Mouse (Mus musculus): Measurements from ENCODE around the gene H2-Eb1. TPM values are rescaled to one million over a fixed set of nuclear protein-coding genes. Genes with fewer than 3 reads are reported as not detected.
A peak's percentile ranks its signal among the peaks of the same experiment; 100 is the strongest.

Gene H2-Eb1
- total and polyA plus RNA-seq, 3 experiments: 28.9 to 74.4 (median 36.5) TPM

- H3K79me2 ChIP-seq (replicated peaks; ENCODE audit: control insufficient read depth, insufficient read depth, low read length): no peaks in the 10 kb centered on the region
- H3K27me3 ChIP-seq (ENCODE audit: control insufficient read depth, insufficient read depth, low read length): peaks cover 1% of the 10 kb centered on the region
- no peak overlapping the region for H3K4me3 ChIP-seq
- DNase-seq: no peak
- H3K4me1 ChIP-seq (ENCODE audit: control insufficient read depth, insufficient read depth, low read length): no peaks in the 10 kb centered on the region
- H3K36me3 ChIP-seq (ENCODE audit: control insufficient read depth, insufficient read depth, low read length): no peaks in the 10 kb centered on the region
- H3K27ac ChIP-seq: no peak overlapping the region
- 68% methylated on average over 3 of the region's 3 CpGs for WGBS
- H3K9ac ChIP-seq (ENCODE audit: low read depth, low read length): no peak overlapping the region
- TF ChIP-seq EP300 (IDR thresholded peaks at IDR 0.05; ENCODE audit: insufficient read depth, low read depth, low read length) (no peak), POLR2A (IDR thresholded peaks at IDR 0.05; ENCODE audit: insufficient read depth, low read depth, low read length) (no peak), CTCF (IDR thresholded peaks at IDR 0.05) (0 out of 2 replicates have a peak, but pooled peaks have one; percentile 5)
- intact Hi-C loops (cut with DNase I): no loop called here
Observed at GRCm38 (mm10) chr17:34363676-34364310, 58.1 kb downstream of the H2-Eb1 start.

- H3K79me2 ChIP-seq (replicated peaks; ENCODE audit: control insufficient read depth, insufficient read depth, low read length): no peaks in the 10 kb centered on the region
- no peak overlapping the region for H3K27ac ChIP-seq
- peak in 1 of 2 experiments; percentile 34 for DNase-seq
- intact Hi-C loops (cut with DNase I): no loop called here
- H3K4me1 ChIP-seq (ENCODE audit: control insufficient read depth, insufficient read depth, low read length): no peaks in the 10 kb centered on the region
- 61% methylated on average over 10 of the region's 10 CpGs for WGBS
- H3K9ac ChIP-seq (ENCODE audit: low read depth, low read length): no peak overlapping the region
- no peaks in the 10 kb centered on the region; the same call in 1 of the 2 replicates for H3K27me3 ChIP-seq (ENCODE audit: control insufficient read depth, insufficient read depth, low read length)
- no peaks in the 10 kb centered on the region for H3K36me3 ChIP-seq (ENCODE audit: control insufficient read depth, insufficient read depth, low read length)
- TF ChIP-seq POLR2A (IDR thresholded peaks at IDR 0.05; ENCODE audit: insufficient read depth, low read depth, low read length) (no peak), EP300 (IDR thresholded peaks at IDR 0.05; ENCODE audit: insufficient read depth, low read depth, low read length) (no peak), CTCF (IDR thresholded peaks at IDR 0.05) (no peak)
- no peak overlapping the region for H3K4me3 ChIP-seq
Observed at GRCm38 (mm10) chr17:34365031-34365430, 59.4 kb downstream of the H2-Eb1 start.

Other genes starting within 250 kb of the H2-Eb1 start
- gene H2-Oa, start 213.5 kb upstream of the H2-Eb1 start, total RNA-seq (2021): under 1 TPM; 0.20 to 0.29 TPM
- gene H2-Oa, start 213.5 kb upstream of the H2-Eb1 start, polyA plus RNA-seq (2012; rRNA removed): 0.79 and 3.2 TPM in 2 replicates
- gene H2-DMa, start 186.3 kb upstream of the H2-Eb1 start, total RNA-seq (2021): 1 to 10 TPM; 4.0 to 7.5 TPM
- gene H2-DMa, start 186.3 kb upstream of the H2-Eb1 start, polyA plus RNA-seq (2012; rRNA removed): 12.2 and 21.3 TPM in 2 replicates
- gene Brd2, start 183.2 kb upstream of the H2-Eb1 start, total RNA-seq (2021): 10 to 100 TPM; 67.6 to 71.1 TPM
- 78.9 and 118 TPM in 2 replicates for gene Brd2, start 183.2 kb upstream of the H2-Eb1 start, polyA plus RNA-seq (2012; rRNA removed)
- 1 to 10 TPM; 2.1 to 2.3 TPM for gene H2-DMb2, start 162.6 kb upstream of the H2-Eb1 start, total RNA-seq (2021)
- 2.3 and 7.6 TPM in 2 replicates for gene H2-DMb2, start 162.6 kb upstream of the H2-Eb1 start, polyA plus RNA-seq (2012; rRNA removed)
- 1 to 10 TPM; 1.6 to 2.2 TPM for gene H2-DMb1, start 152.8 kb upstream of the H2-Eb1 start, total RNA-seq (2021)
- 8.9 and 19.1 TPM in 2 replicates for gene H2-DMb1, start 152.8 kb upstream of the H2-Eb1 start, polyA plus RNA-seq (2012; rRNA removed)
- gene Tap1, start 118.3 kb upstream of the H2-Eb1 start, total RNA-seq (2021): 1 to 10 TPM; 3.4 to 7.2 TPM
- gene Tap1, start 118.3 kb upstream of the H2-Eb1 start, polyA plus RNA-seq (2012; rRNA removed): 10.9 and 11.7 TPM in 2 replicates
- gene Psmb9, start 118.1 kb upstream of the H2-Eb1 start, total RNA-seq (2021): 10 to 100 TPM in 1 of 2 experiments, 1 to 10 TPM in 1; 6.9 to 13.5 TPM
- 16.0 and 20.5 TPM in 2 replicates for gene Psmb9, start 118.1 kb upstream of the H2-Eb1 start, polyA plus RNA-seq (2012; rRNA removed)
- 10 to 100 TPM; 12.3 to 18.9 TPM for gene Psmb8, start 108.1 kb upstream of the H2-Eb1 start, total RNA-seq (2021)
- gene Psmb8, start 108.1 kb upstream of the H2-Eb1 start, polyA plus RNA-seq (2012; rRNA removed): 33.5 and 44.2 TPM in 2 replicates
- 10 to 100 TPM; 26.1 to 31.2 TPM for gene Tap2, start 102.3 kb upstream of the H2-Eb1 start, total RNA-seq (2021)
- gene Tap2, start 102.3 kb upstream of the H2-Eb1 start, polyA plus RNA-seq (2012; rRNA removed): 25.0 and 26.5 TPM in 2 replicates
- 1 to 10 TPM in 1 of 2 experiments, under 1 TPM in 1; 0.55 to 1.0 TPM for gene H2-Ob, start 67.0 kb upstream of the H2-Eb1 start, total RNA-seq (2021)
- gene H2-Ob, start 67.0 kb upstream of the H2-Eb1 start, polyA plus RNA-seq (2012; rRNA removed): 3.5 and 6.2 TPM in 2 replicates
- 10 to 100 TPM; 21.1 to 25.7 TPM for gene H2-Ab1, start 48.2 kb upstream of the H2-Eb1 start, total RNA-seq (2021)
- gene H2-Ab1, start 48.2 kb upstream of the H2-Eb1 start, polyA plus RNA-seq (2012; rRNA removed): 114 and 190 TPM in 2 replicates
- 10 to 100 TPM; 26.8 to 38.4 TPM for gene H2-Aa, start 18.0 kb upstream of the H2-Eb1 start, total RNA-seq (2021)
- gene H2-Aa, start 18.0 kb upstream of the H2-Eb1 start, polyA plus RNA-seq (2012; rRNA removed): 99.0 and 141 TPM in 2 replicates
- not detected for gene H2-Eb2, start 19.8 kb downstream of the H2-Eb1 start, total RNA-seq (2021)
- gene H2-Eb2, start 19.8 kb downstream of the H2-Eb1 start, polyA plus RNA-seq (2012; rRNA removed): 0.09 and 0.33 TPM in 2 replicates
- gene Btnl2, start 49.0 kb downstream of the H2-Eb1 start, total RNA-seq (2021): under 1 TPM; 0.41 to 0.44 TPM
- gene Btnl2, start 49.0 kb downstream of the H2-Eb1 start, polyA plus RNA-seq (2012; rRNA removed): 0.26 and 0.31 TPM in 2 replicates
- gene Btnl1, start 71.3 kb downstream of the H2-Eb1 start, total RNA-seq (2021): not detected
- not detected in 2 replicates for gene Btnl1, start 71.3 kb downstream of the H2-Eb1 start, polyA plus RNA-seq (2012; rRNA removed)
- not detected for gene BC051142, start 93.0 kb downstream of the H2-Eb1 start, total RNA-seq (2021)
- gene BC051142, start 93.0 kb downstream of the H2-Eb1 start, polyA plus RNA-seq (2012; rRNA removed): 0.94 and 1.1 TPM in 2 replicates
- gene Btnl4, start 171.5 kb downstream of the H2-Eb1 start, total RNA-seq (2021): not detected
- gene Btnl4, start 171.5 kb downstream of the H2-Eb1 start, polyA plus RNA-seq (2012; rRNA removed): not detected in 2 replicates
- not detected for gene Btnl6, start 211.5 kb downstream of the H2-Eb1 start, total RNA-seq (2021)
- not detected in 2 replicates for gene Btnl6, start 211.5 kb downstream of the H2-Eb1 start, polyA plus RNA-seq (2012; rRNA removed)

All from heart, adult 2 months (tissue).